10 mouse cellular contexts compared by ENCODE assay signal in the genomic region with DNA sequence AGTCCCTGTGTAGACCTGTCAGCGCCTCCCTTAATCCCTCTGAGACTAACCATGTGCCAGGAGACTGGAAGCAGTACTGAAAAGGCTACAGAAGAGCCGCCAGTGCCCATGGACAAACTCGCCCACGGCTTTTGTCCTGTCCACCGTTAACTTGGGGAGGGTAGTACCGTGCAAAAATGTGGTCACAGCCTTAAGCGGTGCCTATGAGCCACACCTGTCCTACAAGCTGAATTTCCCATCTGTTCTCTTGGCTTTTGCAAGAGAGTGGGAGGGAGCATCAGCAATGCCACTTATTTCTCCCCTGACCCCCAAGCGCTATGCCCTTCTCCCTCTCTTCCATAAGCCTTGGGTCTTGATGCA. TPM values are rescaled to one million over a fixed set of nuclear protein-coding genes. Genes with fewer than 3 reads are reported as not detected.
DNase-seq lines count a peak whose midpoint lies in the region; ATAC-seq and TF ChIP-seq lines count a peak whose summit lies in the region.
"Had no signal": no experiment of that assay in that cellular context is flagged by ENCODE, and none has a peak within 500 bp of the region (broad histone marks: within the 10 kb centered on the region; RNA-seq: fewer than 3 reads in every experiment).

No protein-coding gene starts in this region.

- WGBS in cerebellum, adult 2 months: 3% methylated on average over 8 of the region's 8 CpGs
- WGBS in lung, embryonic 16.5 days: 11% methylated on average over 8 of the region's 8 CpGs
- 9% methylated on average over 8 of the region's 8 CpGs for WGBS in limb, embryonic 15.5 days

- peaks cover 16% of the 10 kb centered on the region for H3K4me1 ChIP-seq in cerebellum, adult 2 months (ENCODE audit: control insufficient read depth, insufficient read depth, low read length)
- peaks cover 11% of the 10 kb centered on the region for H3K4me1 ChIP-seq in lung, embryonic 16.5 days (replicated peaks; ENCODE audit: control insufficient read depth, insufficient read depth, low read length)
- peaks cover 22% of the 10 kb centered on the region for H3K4me1 ChIP-seq in limb, embryonic 15.5 days

- TF ChIP-seq CTCF in cerebellum, adult 2 months (IDR thresholded peaks at IDR 0.05; ENCODE audit: borderline replicate concordance, insufficient read depth, low read depth, low read length): no peak

- H3K27ac ChIP-seq in cerebellum, adult 2 months (ENCODE audit: insufficient read depth, low read length): peak overlapping the region; percentile 98
- no peak overlapping the region for H3K27ac ChIP-seq in lung, embryonic 16.5 days (ENCODE audit: low read length)
- no peak overlapping the region for H3K27ac ChIP-seq in limb, embryonic 15.5 days

- no peaks in the 10 kb centered on the region for H3K36me3 ChIP-seq in lung, embryonic 16.5 days (ENCODE audit: control insufficient read depth, insufficient read depth, low read length)
- H3K36me3 ChIP-seq in limb, embryonic 15.5 days: no peaks in the 10 kb centered on the region

- H3K4me2 ChIP-seq in lung, embryonic 16.5 days (ENCODE audit: low read depth, low read length): peak overlapping the region; percentile 92
- H3K4me2 ChIP-seq in limb, embryonic 15.5 days: peak overlapping the region; percentile 96

- H3K9ac ChIP-seq in lung, embryonic 16.5 days (ENCODE audit: low read length): no peak overlapping the region
- H3K9ac ChIP-seq in limb, embryonic 15.5 days: 0 out of 2 replicates have a peak overlapping the region, but pooled peaks have one; percentile 5

- DNase-seq in cerebellum, adult 2 months: peak in 1 of 2 experiments; percentile 71
- no peak for DNase-seq in cerebellum, postnatal 4 days (ENCODE audit: low spot score in 2 of 2)
- no peak for DNase-seq in lung, postnatal 10 days
- no peak for DNase-seq in testis, postnatal 14 days (ENCODE audit: low spot score)
- DNase-seq in Muller cell, postnatal 12 days (ENCODE audit: inconsistent ontology term): no peak
- no peak for DNase-seq in gastrocnemius, adult 8-10 months (ENCODE audit: low spot score in 2 of 2)

- no peaks in the 10 kb centered on the region for H3K27me3 ChIP-seq in cerebellum, adult 2 months (ENCODE audit: control insufficient read depth, insufficient read depth, low read length)
- peaks cover 53% of the 10 kb centered on the region for H3K27me3 ChIP-seq in lung, embryonic 16.5 days (ENCODE audit: control insufficient read depth, insufficient read depth, low read depth, low read length)
- H3K27me3 ChIP-seq in limb, embryonic 15.5 days: peaks cover 85% of the 10 kb centered on the region

- H3K4me3 ChIP-seq in cerebellum, adult 2 months (replicated peaks; ENCODE audit: insufficient read depth, low read depth, low read length): peak overlapping the region; percentile 80
- peak overlapping the region; percentile 55 for H3K4me3 ChIP-seq in lung, embryonic 16.5 days (ENCODE audit: low read length)
- H3K4me3 ChIP-seq in limb, embryonic 15.5 days: peak overlapping the region; percentile 54
- H3K4me3 ChIP-seq: myocyte had no signal

- TF ChIP-seq POLR2A in cerebellum, adult 2 months (IDR thresholded peaks at IDR 0.05; ENCODE audit: borderline replicate concordance, insufficient read depth, low read length): no peak; the same call in 1 of the 2 replicates

- H3K9me3 ChIP-seq in lung, embryonic 16.5 days (ENCODE audit: control insufficient read depth, low read length): no peaks in the 10 kb centered on the region
- H3K9me3 ChIP-seq in limb, embryonic 15.5 days: no peaks in the 10 kb centered on the region

- ATAC-seq in lung, embryonic 16.5 days (ENCODE audit: low read depth): no peak
- no peak for ATAC-seq in limb, embryonic 15.5 days (ENCODE audit: insufficient number of reproducible peaks, low FRiP score, low TSS enrichment, low read depth)
- ATAC-seq: activated CD4-positive, CD25-positive, alpha-beta regulatory T cell, adult 4 months had no signal

RNA-seq across cellular contexts. Expression of a gene that starts 0.3 kb away (rescaled TPM):
- 73.4 and 80.5 TPM in 2 replicates for polyA plus RNA-seq in cerebellum, adult 2 months (2012; rRNA removed)
- polyA plus RNA-seq in lung, embryonic 16.5 days (2015; fragmentation: Nextera tagmentation; extraction: Ambion mirVana): 2.7 and 3.3 TPM in 2 replicates
- 6.1 and 6.3 TPM in 2 replicates for polyA plus RNA-seq in limb, embryonic 15.5 days (2015; fragmentation: Nextera tagmentation; extraction: Ambion mirVana)
- total RNA-seq in gastrocnemius, adult 8-10 months (2022): under 1 TPM; 0.19 to 0.46 (median 0.37) TPM
- polyA plus RNA-seq: activated CD4-positive, CD25-positive, alpha-beta regulatory T cell, adult 4 months had no signal

Comparison
In these comparisons a context has a peak if more than half of its experiments do, and no peak if none do; other contexts are left out.
1. RNA of a gene that starts 0.3 kb away (polyA plus RNA-seq): 73.4 to 80.5 TPM in cerebellum, adult 2 months; 6.1 to 6.3 TPM in limb, embryonic 15.5 days and 2.7 to 3.3 TPM in lung, embryonic 16.5 days; every median in the first group is over 10 times any median in the second.
2. Peak in every context shown above with its lines, with median percentiles within 50 percentile points of each other: H3K4me3 ChIP-seq.